Mouse (Mus musculus) cortical plate, adult 2 months (tissue): ENCODE measurements around the gene Cep83. TPM values are rescaled to one million over a fixed set of nuclear protein-coding genes. Genes with fewer than 3 reads are reported as not detected.
"Not testable (repeated sequence)": the region's sequence is repeated elsewhere in the genome, so short reads cannot be mapped to it uniquely, and the experiment has no call there.

Source experiments
- H3K27ac ChIP-seq: fragments of 200-500 bp; 2 replicates; pipeline ENCODE4 v1.5.1; 2012; ENCODE audit warnings: low read length, control low read depth, inconsistent platforms; ENCODE audit not compliant: insufficient read depth
- H3K4me1 ChIP-seq: fragments of 200-500 bp; 2 replicates; pipeline ENCODE4 v1.6.1; 2011; ENCODE audit warnings: low read length; ENCODE audit not compliant: control insufficient read depth, insufficient read depth
- H3K4me3 ChIP-seq: fragments of 200-500 bp; 2 replicates; pipeline ENCODE4 v1.5.1; 2011; ENCODE audit warnings: mild to moderate bottlenecking, low read length, control low read depth; ENCODE audit not compliant: insufficient read depth
- CTCF ChIP-seq: fragments of 200-500 bp; IDR thresholded peaks from 2 replicates; pipeline ENCODE4 v1.5.1; 2011; ENCODE audit warnings: mild to moderate bottlenecking, control low read depth, low read length; ENCODE audit not compliant: insufficient read depth; ENCODE audit errors: extremely low read depth
- POLR2A ChIP-seq: fragments of 200-500 bp; IDR thresholded peaks from 2 replicates; pipeline ENCODE4 v1.6.1; 2011; ENCODE audit warnings: mild to moderate bottlenecking, low read length, control low read depth; ENCODE audit not compliant: insufficient read depth; ENCODE audit errors: extremely low read depth
- polyA plus RNA-seq: library from polyadenylated mRNA; depleted of rRNA; stranded (reverse); fragments of >200 nt; gene quantifications from 2 replicates; pipeline ENCODE4 v1.2.3, GENCODE M21; 2012

Gene Cep83
- polyA plus RNA-seq, 1 experiment: 33.6 TPM

- Histone ChIP-seq H3K4me1 (peaks cover 2% of the 10 kb centered on the region; the same call in 1 of the 2 replicates), H3K27ac (no peak overlapping the region)
Measured at GRCm38 (mm10) chr10:94692163-94692562, 3.7 kb downstream of the Cep83 start.

GRCm38 (mm10) chr10:94705643-94706258, 17.3 kb downstream of the Cep83 start:
- Histone ChIP-seq H3K4me1 (no peaks in the 10 kb centered on the region; the same call in 1 of the 2 replicates), H3K4me3 (no peak overlapping the region), H3K27ac (no peak overlapping the region)
- TF ChIP-seq CTCF (no peak), POLR2A (no peak)

More at GRCm38 (mm10) chr10:94692163-94692562, 3.7 kb downstream of the Cep83 start:
- no peak overlapping the region for H3K4me3 ChIP-seq
- TF ChIP-seq CTCF: no peak
- TF ChIP-seq POLR2A: no peak

GRCm38 (mm10) chr10:94706695-94707094, 18.2 kb downstream of the Cep83 start:
- H3K4me3 ChIP-seq: no peak overlapping the region
- H3K4me1 ChIP-seq: no peaks in the 10 kb centered on the region; the same call in 1 of the 2 replicates
- TF ChIP-seq POLR2A: no peak
- TF ChIP-seq CTCF: no peak
- no peak overlapping the region for H3K27ac ChIP-seq

- H3K4me3 ChIP-seq: no peak overlapping the region
- TF ChIP-seq CTCF (no peak), POLR2A (no peak)
- H3K27ac ChIP-seq: no peak overlapping the region
- no peaks in the 10 kb centered on the region; the same call in 1 of the 2 replicates for H3K4me1 ChIP-seq
Measured at GRCm38 (mm10) chr10:94709622-94710319, 21.3 kb downstream of the Cep83 start.

- H3K4me3 ChIP-seq: no peak overlapping the region
- H3K4me1 ChIP-seq: no peaks in the 10 kb centered on the region; the same call in 1 of the 2 replicates
- TF ChIP-seq POLR2A (no peak), CTCF (no peak)
- no peak overlapping the region for H3K27ac ChIP-seq
Measured at GRCm38 (mm10) chr10:94710320-94710695, 21.9 kb downstream of the Cep83 start.

- TF ChIP-seq POLR2A (no peak), CTCF (no peak)
Measured at GRCm38 (mm10) chr10:94720300-94720699, 31.8 kb downstream of the Cep83 start.

GRCm38 (mm10) chr10:94728053-94728452, 39.6 kb downstream of the Cep83 start:
- not testable (repeated sequence) for H3K27ac ChIP-seq, H3K4me3 ChIP-seq, H3K4me1 ChIP-seq

More at GRCm38 (mm10) chr10:94720300-94720699, 31.8 kb downstream of the Cep83 start:
- H3K4me1 ChIP-seq: no peaks in the 10 kb centered on the region; the same call in 1 of the 2 replicates
- no peak overlapping the region for H3K4me3 ChIP-seq
- no peak overlapping the region for H3K27ac ChIP-seq

- TF ChIP-seq POLR2A: no peak
- no peak for TF ChIP-seq CTCF
- Histone ChIP-seq H3K27ac (no peak overlapping the region), H3K4me1 (no peaks in the 10 kb centered on the region)
Measured at GRCm38 (mm10) chr10:94730445-94730844, 42.0 kb downstream of the Cep83 start.

GRCm38 (mm10) chr10:94734829-94735228, 46.4 kb downstream of the Cep83 start:
- TF ChIP-seq POLR2A (no peak), CTCF (no peak)
- no peak overlapping the region for H3K4me3 ChIP-seq
- no peaks in the 10 kb centered on the region for H3K4me1 ChIP-seq
- no peak overlapping the region for H3K27ac ChIP-seq

More at GRCm38 (mm10) chr10:94730445-94730844, 42.0 kb downstream of the Cep83 start:
- H3K4me3 ChIP-seq: no peak overlapping the region

- TF ChIP-seq POLR2A (no peak), CTCF (no peak)
- H3K4me1 ChIP-seq: no peaks in the 10 kb centered on the region
- no peak overlapping the region for H3K27ac ChIP-seq
- no peak overlapping the region for H3K4me3 ChIP-seq
Measured at GRCm38 (mm10) chr10:94740221-94740620, 51.8 kb downstream of the Cep83 start.
